Mouse (Mus musculus) intestine, embryonic 15.5 days (tissue): ENCODE measurements around the gene C1qb. TPM values are rescaled to one million over a fixed set of nuclear protein-coding genes. Genes with fewer than 3 reads are reported as not detected.

ENCODE experiments used
- ATAC-seq: fragments of 200-750 bp; cut with Nextera tagmentation; 2 replicates; pipeline ENCODE4 v1.8.0; 2017; ENCODE audit warnings: moderate TSS enrichment, moderate library complexity
- H3K27ac ChIP-seq: fragments of 300-500 bp; sonication (generic); 2 replicates; pipeline ENCODE4 v1.5.1; 2015; ENCODE audit warnings: mild to moderate bottlenecking, inconsistent platforms
- H3K27me3 ChIP-seq: fragments of 300-500 bp; sonication (generic); replicated peaks from 2 replicates; pipeline ENCODE4 v1.6.1; 2015; ENCODE audit warnings: inconsistent platforms
- H3K36me3 ChIP-seq: fragments of 300-500 bp; sonication (generic); 2 replicates; pipeline ENCODE4 v1.6.1; 2015; ENCODE audit warnings: inconsistent platforms
- H3K4me1 ChIP-seq: fragments of 300-500 bp; sonication (generic); replicated peaks from 2 replicates; pipeline ENCODE4 v1.6.1; 2015; ENCODE audit warnings: inconsistent platforms
- H3K4me2 ChIP-seq: fragments of 300-500 bp; sonication (generic); replicated peaks from 2 replicates; pipeline ENCODE4 v1.6.1; 2015; ENCODE audit warnings: mild to moderate bottlenecking, inconsistent platforms
- H3K4me3 ChIP-seq: fragments of 300-500 bp; sonication (generic); replicated peaks from 2 replicates; pipeline ENCODE4 v1.5.1; 2015; ENCODE audit warnings: inconsistent platforms
- H3K9ac ChIP-seq: fragments of 300-500 bp; sonication (generic); 2 replicates; pipeline ENCODE4 v1.6.1; 2015; ENCODE audit warnings: inconsistent platforms
- H3K9me3 ChIP-seq: fragments of 300-500 bp; sonication (generic); 2 replicates; pipeline ENCODE4 v1.6.1; 2016; ENCODE audit warnings: inconsistent platforms
- WGBS: fragments of 180-500 bp; shearing (Covaris S2); methylation state at CpG from one replicate; pipeline ENCODE4 v1.1.7; 2015; 5-methylcytosine and 5-hydroxymethylcytosine counted together
- polyA plus RNA-seq: library from polyadenylated mRNA; unstranded; fragments of >200 nt; fragmentation: Nextera tagmentation; extraction: Ambion mirVana; gene quantifications from 2 replicates; pipeline ENCODE4 v1.2.1, GENCODE M21; 2015

Gene C1qb
- polyA plus RNA-seq, 1 experiment from 2014 or later, result 67.2 TPM

DNA sequence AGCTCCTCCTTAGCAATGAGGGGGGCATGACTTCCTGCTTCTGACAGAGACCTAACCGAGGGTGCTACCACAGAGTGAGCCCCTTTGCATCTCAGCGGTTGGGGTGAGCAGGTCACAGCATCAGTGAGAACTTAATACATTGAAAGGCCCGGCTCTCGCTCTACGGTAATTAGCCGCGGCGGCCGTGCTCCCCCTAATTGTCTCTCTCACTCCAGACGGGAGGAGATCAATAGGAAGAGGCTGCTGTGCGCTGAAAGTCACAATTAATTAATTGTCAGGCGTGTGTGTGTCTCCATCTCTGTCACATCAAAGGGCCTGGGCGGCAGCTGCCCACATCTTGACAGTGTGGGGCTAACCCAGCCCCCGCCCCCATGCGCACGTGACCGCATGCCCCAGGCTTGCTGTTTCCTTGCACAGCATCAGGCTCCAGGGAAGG, 25.2 kb upstream of the C1qb start:
- no peak for ATAC-seq
- Histone ChIP-seq H3K4me1 (no peaks in the 10 kb centered on the region), H3K27me3 (peaks cover 40% of the 10 kb centered on the region), H3K27ac (no peak overlapping the region), H3K4me2 (no peak overlapping the region), H3K4me3 (no peak overlapping the region), H3K9ac (no peak overlapping the region), H3K9me3 (no peaks in the 10 kb centered on the region), H3K36me3 (no peaks in the 10 kb centered on the region)
- 11% methylated on average over 17 of the region's 17 CpGs for WGBS

- H3K27ac ChIP-seq, result no peak overlapping the region
- no peaks in the 10 kb centered on the region for H3K36me3 ChIP-seq
- no peaks in the 10 kb centered on the region for H3K9me3 ChIP-seq
- no peaks in the 10 kb centered on the region; the same call in 1 of the 2 replicates for H3K4me1 ChIP-seq
- H3K4me2 ChIP-seq, result no peak overlapping the region
- H3K4me3 ChIP-seq, result no peak overlapping the region
- peaks cover 58% of the 10 kb centered on the region for H3K27me3 ChIP-seq
- no peak for ATAC-seq
- H3K9ac ChIP-seq, result no peak overlapping the region
Observed at GRCm38 (mm10) chr4:136907809-136908208, 21.8 kb upstream of the C1qb start.

DNA sequence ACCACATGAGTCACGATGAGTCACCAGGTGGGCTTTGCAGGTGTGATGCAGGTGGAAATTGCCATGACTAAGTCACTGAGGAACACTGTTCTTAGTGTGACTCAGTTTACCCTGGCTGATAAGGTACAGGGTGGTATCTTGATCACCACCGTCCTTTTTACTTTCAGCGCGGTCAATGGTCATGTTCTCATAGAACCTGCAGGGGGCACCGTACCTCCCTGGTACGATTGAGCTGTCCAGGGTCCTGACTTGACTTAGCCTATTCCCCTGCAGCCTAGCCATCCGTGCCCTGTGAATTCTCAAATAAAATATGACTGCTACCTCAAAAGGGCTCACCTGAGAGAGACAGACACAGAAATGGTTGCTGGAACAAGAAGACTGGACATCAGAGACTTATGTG, 21.0 kb upstream of the C1qb start:
- no peak overlapping the region for H3K4me2 ChIP-seq
- no peak overlapping the region for H3K9ac ChIP-seq
- no peak overlapping the region for H3K27ac ChIP-seq
- no peaks in the 10 kb centered on the region; the same call in 1 of the 2 replicates for H3K4me1 ChIP-seq
- H3K36me3 ChIP-seq, result no peaks in the 10 kb centered on the region
- no peak for ATAC-seq
- WGBS, result 10% methylated on average over 7 of the region's 7 CpGs
- peaks cover 52% of the 10 kb centered on the region for H3K27me3 ChIP-seq
- no peaks in the 10 kb centered on the region for H3K9me3 ChIP-seq
- no peak overlapping the region for H3K4me3 ChIP-seq

DNA sequence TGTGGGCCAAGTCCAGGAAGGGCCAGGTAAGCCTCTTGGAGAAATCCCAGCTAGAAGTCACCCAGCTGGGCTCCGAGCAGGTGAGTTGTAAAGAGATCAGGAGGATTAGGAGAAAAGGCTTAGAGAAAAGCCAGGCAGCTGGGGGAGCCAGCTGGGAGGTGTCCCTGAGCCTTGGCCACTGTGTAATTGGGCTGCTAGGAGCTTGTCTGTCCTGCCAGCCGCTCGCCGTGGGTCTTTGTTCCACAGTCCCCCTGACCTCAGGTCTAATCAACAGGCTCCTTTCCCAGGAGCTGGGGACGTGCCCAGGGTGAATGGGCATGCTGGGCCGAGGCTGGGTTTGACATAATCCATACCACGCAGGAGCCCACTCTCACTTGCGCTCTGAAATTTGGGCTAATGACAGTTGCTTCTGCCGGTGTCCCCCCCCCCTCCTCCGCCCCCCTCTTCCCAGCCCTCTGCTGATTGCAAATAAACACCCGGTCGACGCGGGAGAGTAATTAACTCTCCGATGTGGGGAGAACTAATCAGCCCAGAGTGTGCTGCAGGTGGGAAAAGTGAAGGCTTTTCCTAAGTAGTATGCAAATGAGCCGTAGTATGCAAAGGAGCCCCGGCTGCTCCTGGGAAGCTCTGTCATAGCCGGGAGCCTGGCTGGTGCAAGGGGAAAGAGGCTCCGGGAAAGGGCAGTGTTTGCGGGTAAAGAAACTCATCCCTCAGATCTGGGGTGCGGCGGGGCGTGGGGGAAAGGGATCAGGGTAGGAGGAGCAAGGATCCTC, 19.0 kb upstream of the C1qb start:
- no peak overlapping the region for H3K27ac ChIP-seq
- H3K4me2 ChIP-seq, result peak overlapping the region; percentile 11; the same call in 1 of the 2 replicates
- peaks cover 34% of the 10 kb centered on the region for H3K27me3 ChIP-seq
- no peaks in the 10 kb centered on the region for H3K36me3 ChIP-seq
- H3K9me3 ChIP-seq, result no peaks in the 10 kb centered on the region
- no peak overlapping the region for H3K4me3 ChIP-seq
- 0 out of 2 replicates have a peak, but pooled peaks have one; percentile 23 for ATAC-seq
- no peak overlapping the region for H3K9ac ChIP-seq
- WGBS, result 2% methylated on average over 23 of the region's 23 CpGs
- H3K4me1 ChIP-seq, result no peaks in the 10 kb centered on the region; the same call in 1 of the 2 replicates

DNA sequence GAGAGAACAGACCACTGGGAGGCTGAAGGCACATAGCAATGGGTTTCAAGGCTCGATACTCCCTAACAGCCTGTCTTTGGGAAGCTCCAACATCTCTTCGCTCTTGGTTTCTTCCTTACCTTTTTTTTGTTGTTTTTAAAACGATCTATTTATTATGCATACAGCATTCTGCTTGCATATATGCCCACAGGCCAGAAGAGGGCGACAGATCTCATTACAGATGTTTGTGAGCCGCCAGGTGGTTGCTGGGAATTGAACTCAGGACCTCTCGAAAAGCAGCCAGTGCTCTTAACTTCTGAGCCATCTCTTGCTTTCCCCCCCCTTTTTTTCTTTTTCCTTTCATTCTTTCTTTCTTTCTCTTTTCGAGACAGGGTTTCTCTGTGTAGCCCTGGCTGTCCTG, 13.2 kb upstream of the C1qb start:
- WGBS, result 64% methylated on average over 7 of the region's 7 CpGs
- no peak overlapping the region for H3K9ac ChIP-seq
- no peak overlapping the region for H3K4me3 ChIP-seq
- H3K27me3 ChIP-seq, result peaks cover 17% of the 10 kb centered on the region
- H3K9me3 ChIP-seq, result no peaks in the 10 kb centered on the region
- ATAC-seq, result no peak
- no peaks in the 10 kb centered on the region for H3K36me3 ChIP-seq
- H3K4me2 ChIP-seq, result no peak overlapping the region
- H3K27ac ChIP-seq, result no peak overlapping the region
- no peaks in the 10 kb centered on the region; the same call in none of the 2 replicates for H3K4me1 ChIP-seq

DNA sequence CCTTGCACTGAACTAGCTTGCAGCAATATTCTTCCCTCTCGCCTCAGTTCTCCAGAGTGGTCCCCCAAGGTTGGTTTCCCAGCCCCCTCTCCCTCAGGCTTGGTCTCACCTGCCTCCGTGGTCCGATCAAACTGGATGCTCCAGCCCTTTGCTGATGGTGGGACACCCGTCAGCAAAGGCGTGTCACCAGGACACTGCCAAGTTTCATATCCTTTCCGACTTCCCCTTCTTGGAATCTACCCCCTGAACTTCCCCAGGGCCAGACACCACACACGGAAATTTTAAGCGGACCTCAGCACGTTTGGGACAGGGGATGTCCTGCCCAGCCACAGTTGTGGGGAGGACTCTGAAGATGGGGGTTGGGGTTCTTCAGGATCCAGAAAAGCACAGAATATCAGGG, 12.7 kb upstream of the C1qb start, which contains the start of gene C1qa:
TSS of gene C1qa (minus strand) at position 167 of the 400 bp plus-strand sequence.
- WGBS, result 63% methylated on average over 9 of the region's 9 CpGs
- Histone ChIP-seq H3K27ac (no peak within 1 kb of the TSS), H3K27me3 (peaks cover 12% of the 10 kb centered on the region), H3K4me2 (no peak within 1 kb of the TSS), H3K4me3 (no peak within 1 kb of the TSS), H3K36me3 (no peaks in the 10 kb centered on the region), H3K4me1 (no peaks in the 10 kb centered on the region; the same call in none of the 2 replicates), H3K9ac (no peak within 1 kb of the TSS), H3K9me3 (no peaks in the 10 kb centered on the region)
- ATAC-seq, result no peak

DNA sequence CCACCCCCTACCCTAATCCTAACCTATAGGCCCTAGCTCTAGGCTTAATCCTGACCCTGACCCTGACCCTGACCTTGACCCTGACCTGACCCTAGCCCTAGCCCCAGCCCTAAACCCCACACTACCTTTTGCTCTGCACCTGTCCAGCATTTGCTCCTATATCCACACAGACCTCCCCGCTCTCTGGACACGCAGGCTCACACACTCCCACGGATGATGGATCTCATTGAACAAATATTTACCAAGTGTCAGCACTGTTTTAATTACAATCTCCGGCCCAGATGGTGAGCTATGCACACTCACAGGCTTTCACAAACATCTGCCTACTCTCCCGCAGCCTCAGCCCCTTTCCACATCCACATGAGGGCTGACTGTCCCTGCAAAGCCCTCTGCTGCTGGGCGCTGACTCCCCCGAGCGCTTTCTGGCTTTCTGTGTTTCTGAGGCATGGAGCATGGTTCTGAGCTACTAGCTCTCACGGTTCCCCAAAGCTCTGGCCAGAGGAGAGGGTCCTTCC, 12.2 kb upstream of the C1qb start:
- ATAC-seq, result peak; percentile 66
- Histone ChIP-seq H3K27me3 (peaks cover 10% of the 10 kb centered on the region), H3K27ac (no peak overlapping the region)

DNA sequence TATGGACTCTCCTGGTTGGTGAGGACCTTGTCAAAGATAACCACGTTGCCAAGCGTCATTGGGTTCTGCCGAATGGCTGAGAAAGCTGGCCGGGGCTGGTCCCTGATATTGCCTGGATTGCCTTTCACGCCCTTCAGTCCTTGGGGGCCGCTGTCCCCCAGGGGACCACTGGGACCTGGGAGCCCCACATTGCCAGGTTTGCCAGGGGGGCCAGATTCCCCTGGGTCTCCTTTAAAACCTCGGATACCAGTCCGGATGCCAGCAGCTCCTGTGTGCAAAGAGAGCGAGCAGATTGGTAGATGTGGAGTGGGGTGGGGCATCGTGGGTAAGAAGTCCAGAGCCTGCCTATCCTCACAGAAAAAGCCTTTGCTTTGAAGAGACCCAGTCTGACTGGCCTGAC, 10.5 kb upstream of the C1qb start:
- Histone ChIP-seq H3K36me3 (no peaks in the 10 kb centered on the region), H3K4me1 (no peaks in the 10 kb centered on the region; the same call in none of the 2 replicates), H3K27me3 (peaks cover 17% of the 10 kb centered on the region), H3K4me3 (no peak overlapping the region), H3K27ac (no peak overlapping the region), H3K9me3 (no peaks in the 10 kb centered on the region), H3K9ac (no peak overlapping the region), H3K4me2 (no peak overlapping the region)
- ATAC-seq, result no peak
- 39% methylated on average over 10 of the region's 10 CpGs for WGBS

More for the DNA sequence above, 12.2 kb upstream of the C1qb start:
- Histone ChIP-seq H3K9ac (no peak overlapping the region), H3K4me1 (no peaks in the 10 kb centered on the region; the same call in none of the 2 replicates), H3K4me2 (no peak overlapping the region), H3K4me3 (no peak overlapping the region), H3K36me3 (no peaks in the 10 kb centered on the region), H3K9me3 (no peaks in the 10 kb centered on the region)
- WGBS, result 29% methylated on average over 9 of the region's 9 CpGs

GRCm38 (mm10) chr4:136895861-136896260, 9.9 kb upstream of the C1qb start:
- WGBS, result 7% methylated on average over 15 of the region's 15 CpGs
- Histone ChIP-seq H3K27ac (no peak overlapping the region), H3K27me3 (peaks cover 17% of the 10 kb centered on the region), H3K9me3 (no peaks in the 10 kb centered on the region), H3K9ac (no peak overlapping the region), H3K4me2 (peak overlapping the region; percentile 20; the same call in 1 of the 2 replicates), H3K36me3 (no peaks in the 10 kb centered on the region), H3K4me1 (no peaks in the 10 kb centered on the region; the same call in none of the 2 replicates), H3K4me3 (no peak overlapping the region)
- no peak for ATAC-seq

GRCm38 (mm10) chr4:136894821-136895220, 8.8 kb upstream of the C1qb start:
- Histone ChIP-seq H3K9me3 (no peaks in the 10 kb centered on the region), H3K9ac (no peak overlapping the region), H3K4me2 (no peak overlapping the region), H3K4me1 (no peaks in the 10 kb centered on the region; the same call in none of the 2 replicates), H3K27ac (no peak overlapping the region), H3K4me3 (no peak overlapping the region), H3K36me3 (no peaks in the 10 kb centered on the region), H3K27me3 (peaks cover 17% of the 10 kb centered on the region)
- no peak for ATAC-seq
- 67% methylated on average over 4 of the region's 4 CpGs for WGBS

GRCm38 (mm10) chr4:136893691-136894543, 7.9 kb upstream of the C1qb start:
- H3K4me2 ChIP-seq, result no peak overlapping the region
- H3K9ac ChIP-seq, result no peak overlapping the region
- no peaks in the 10 kb centered on the region; the same call in none of the 2 replicates for H3K4me1 ChIP-seq
- WGBS, result 5% methylated on average over 9 of the region's 9 CpGs
- peaks cover 17% of the 10 kb centered on the region for H3K27me3 ChIP-seq
- H3K36me3 ChIP-seq, result no peaks in the 10 kb centered on the region
- H3K9me3 ChIP-seq, result no peaks in the 10 kb centered on the region
- ATAC-seq, result no peak
- H3K27ac ChIP-seq, result no peak overlapping the region
- H3K4me3 ChIP-seq, result no peak overlapping the region

GRCm38 (mm10) chr4:136892811-136893210, 6.8 kb upstream of the C1qb start, which contains the start of gene C1qc:
Gene C1qc (minus strand): TSS chr4:136893065.
- H3K4me2 ChIP-seq, result no peak within 1 kb of the TSS
- H3K9ac ChIP-seq, result no peak within 1 kb of the TSS
- WGBS, result 63% methylated on average over 5 of the region's 5 CpGs
- H3K27me3 ChIP-seq, result peaks cover 17% of the 10 kb centered on the region
- no peak within 1 kb of the TSS for H3K27ac ChIP-seq
- no peaks in the 10 kb centered on the region; the same call in 1 of the 2 replicates for H3K4me1 ChIP-seq
- no peak within 1 kb of the TSS for H3K4me3 ChIP-seq
- H3K9me3 ChIP-seq, result no peaks in the 10 kb centered on the region
- H3K36me3 ChIP-seq, result no peaks in the 10 kb centered on the region
- no peak for ATAC-seq
